Comparison of ENCODE assay signal across 9 mouse cellular contexts in the genomic region with DNA sequence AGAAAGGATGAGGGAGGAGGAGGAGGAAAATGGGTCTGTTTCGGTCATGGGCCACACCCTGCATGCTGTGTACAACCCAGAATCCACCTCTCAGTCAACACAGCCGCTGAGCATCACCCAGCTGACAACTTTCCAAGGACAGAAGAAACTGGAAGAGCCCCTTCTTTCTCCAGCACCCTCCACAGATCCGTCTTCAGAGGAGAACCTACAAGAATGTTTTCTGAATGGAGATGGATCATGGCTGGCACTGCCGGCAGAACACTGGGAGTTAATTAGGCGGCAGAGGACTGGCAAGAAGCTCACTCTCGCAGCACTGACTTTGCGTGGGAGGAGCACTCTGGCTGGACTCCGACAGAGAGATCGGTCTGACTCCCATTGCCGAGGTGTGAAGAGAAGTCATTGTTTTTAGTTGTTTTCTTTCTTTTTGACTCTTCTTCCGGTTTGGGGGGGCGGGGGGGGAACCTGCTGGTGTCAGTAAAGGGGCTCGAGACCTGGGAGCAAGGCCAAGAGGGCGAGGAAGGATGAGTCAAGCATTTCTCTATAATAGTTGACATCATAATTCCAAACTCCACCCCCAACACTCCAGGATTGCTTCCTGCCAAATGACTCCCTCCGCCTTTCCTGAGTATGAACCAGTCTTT. TPM values are rescaled to one million over a fixed set of nuclear protein-coding genes. Genes with fewer than 3 reads are reported as not detected.
DNase-seq lines count a peak whose midpoint lies in the region; ATAC-seq lines count a peak whose summit lies in the region.
"Had no signal": no experiment of that assay in that cellular context is flagged by ENCODE, and none has a peak within 500 bp of the region (broad histone marks: within the 10 kb centered on the region; RNA-seq: fewer than 3 reads in every experiment).

No protein-coding gene starts in this region.

- no peaks in the 10 kb centered on the region for H3K36me3 ChIP-seq in heart, embryonic 11.5 days (ENCODE audit: control insufficient read depth, insufficient read depth, low read length)
- peaks cover 4% of the 10 kb centered on the region for H3K36me3 ChIP-seq in forebrain, embryonic 10.5 days (replicated peaks)

- no peaks in the 10 kb centered on the region for H3K9me3 ChIP-seq in heart, embryonic 11.5 days (replicated peaks; ENCODE audit: control insufficient read depth, low read length)
- no peaks in the 10 kb centered on the region for H3K9me3 ChIP-seq in forebrain, embryonic 10.5 days

- no peak for ATAC-seq in heart, embryonic 11.5 days (replicated peaks; ENCODE audit: insufficient number of reproducible peaks, low FRiP score, low TSS enrichment)

- H3K4me1 ChIP-seq in heart, embryonic 11.5 days (ENCODE audit: control insufficient read depth, insufficient read depth, low read length): peaks cover 6% of the 10 kb centered on the region
- peaks cover 20% of the 10 kb centered on the region for H3K4me1 ChIP-seq in forebrain, embryonic 10.5 days

- no peaks in the 10 kb centered on the region; the same call in 1 of the 2 replicates for H3K27me3 ChIP-seq in heart, embryonic 11.5 days (ENCODE audit: control insufficient read depth, insufficient read depth, low read length)
- peaks cover 55% of the 10 kb centered on the region for H3K27me3 ChIP-seq in forebrain, embryonic 10.5 days (ENCODE audit: poor library complexity, severe bottlenecking)

- H3K9ac ChIP-seq in heart, embryonic 11.5 days (ENCODE audit: low read depth, low read length): no peak overlapping the region

- peak; percentile 97 for DNase-seq in heart, adult 11 months
- DNase-seq in NIH3T3 (ENCODE audit: low read depth): peak; percentile 85
- DNase-seq in heart, adult 8-10 months (ENCODE audit: low spot score): peak; percentile 57
- peak; percentile 68 to 74 for DNase-seq in kidney, postnatal 25 days
- peak; percentile 28 to 50 for DNase-seq in urinary bladder, postnatal 36 days (ENCODE audit: low spot score in 2 of 2)
- no peak for DNase-seq in embryo, embryonic 9.5 days (ENCODE audit: extremely low spot score)
- no peak for DNase-seq in forebrain, embryonic 10.5 days (ENCODE audit: extremely low spot score, low spot score)

- H3K27ac ChIP-seq in heart, embryonic 11.5 days (ENCODE audit: low read depth, low read length): no peak overlapping the region
- no peak overlapping the region for H3K27ac ChIP-seq in forebrain, embryonic 10.5 days

- WGBS in heart, embryonic 11.5 days (ENCODE audit: insufficient replicate concordance): 43% methylated on average over 15 of the region's 15 CpGs
- 65% methylated on average over 15 of the region's 15 CpGs for WGBS in forebrain, embryonic 10.5 days

- H3K4me3 ChIP-seq in heart, embryonic 11.5 days (ENCODE audit: low read depth, low read length): no peak overlapping the region
- no peak overlapping the region for H3K4me3 ChIP-seq in forebrain, embryonic 10.5 days

- H3K4me2 ChIP-seq in heart, embryonic 11.5 days: no peak overlapping the region

RNA-seq across cellular contexts. Expression of a gene that starts 2.2 kb away (rescaled TPM):
- 28.7 and 28.8 TPM in 2 replicates for polyA plus RNA-seq in heart, embryonic 11.5 days (2014; fragmentation: Nextera tagmentation; extraction: Ambion mirVana)
- total RNA-seq in heart, adult 8-10 months (2022): 10 to 100 TPM; 13.9 to 18.2 (median 14.7) TPM
- 34.4 and 37.8 TPM in 2 replicates for polyA plus RNA-seq in forebrain, embryonic 10.5 days (2016; fragmentation: Nextera tagmentation; extraction: Ambion mirVana)

RNA-seq across cellular contexts. Expression of a gene that starts 28.6 kb away (rescaled TPM):
- polyA plus RNA-seq in heart, embryonic 11.5 days (2014; fragmentation: Nextera tagmentation; extraction: Ambion mirVana): not detected in 2 replicates
- not detected for total RNA-seq in heart, adult 8-10 months (2022)
- polyA plus RNA-seq in forebrain, embryonic 10.5 days (2016; fragmentation: Nextera tagmentation; extraction: Ambion mirVana): 8.8 and 10.5 TPM in 2 replicates
- polyA plus RNA-seq: limb, embryonic 11.5 days had no signal

Comparison
In these comparisons a context has a peak if more than half of its experiments do, and no peak if none do; other contexts are left out.
1. DNase-seq: peak in heart, adult 11 months (single experiment), NIH3T3 (single experiment), heart, adult 8-10 months (single experiment), kidney, postnatal 25 days (2 of 2) and urinary bladder, postnatal 36 days (2 of 2); none in embryo, embryonic 9.5 days (single experiment) and forebrain, embryonic 10.5 days (single experiment).